Mouse (Mus musculus): ENCODE measurements around the gene Ppp2r2c. TPM values are rescaled to one million over a fixed set of nuclear protein-coding genes. Genes with fewer than 3 reads are reported as not detected.
"Not testable (repeated sequence)": the region's sequence is repeated elsewhere in the genome, so short reads cannot be mapped to it uniquely, and the experiment has no call there.

Ppp2r2c gene
- polyA plus RNA-seq, 1 experiment from 2014 or later, result not detected

DNA sequence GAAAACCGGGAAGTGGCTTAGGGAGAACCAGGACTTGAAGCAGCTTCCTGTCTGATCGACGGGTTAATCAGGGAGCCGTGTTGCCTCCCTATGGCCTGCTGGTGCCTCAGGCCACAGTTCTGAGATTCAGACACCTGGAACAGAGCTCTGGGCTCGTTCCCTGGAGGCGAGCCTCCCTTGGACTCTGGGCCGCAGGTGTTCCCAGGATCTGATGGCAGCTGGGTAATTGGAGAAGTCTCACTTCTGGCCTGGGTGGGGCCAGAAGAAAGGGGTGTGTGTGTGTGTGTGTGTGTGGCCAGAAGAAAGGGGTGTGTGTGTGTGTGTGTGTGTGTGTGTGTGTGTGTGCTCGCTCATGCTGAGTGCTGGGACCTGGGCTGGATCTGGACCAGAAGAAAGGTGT is 65.1 kb downstream of the Ppp2r2c start:
- no peak overlapping the region for H3K27ac ChIP-seq (replicated peaks in 1 of 2; ENCODE audit: control insufficient read depth in 1 of 2, insufficient read depth in 1 of 2, low read depth in 2 of 2, low read length in 2 of 2)
- H3K36me3 ChIP-seq (ENCODE audit: control insufficient read depth, insufficient read depth, low read length), result no peaks in the 10 kb centered on the region
- no peak for ATAC-seq (ENCODE audit: insufficient number of reproducible peaks, insufficient read depth, low FRiP score, low read depth)
- WGBS, result 61% methylated on average over 7 of the region's 8 CpGs
- peaks cover 15 to 19% of the 10 kb centered on the region in 2 experiments for H3K4me1 ChIP-seq (ENCODE audit: control insufficient read depth in 2 of 2, insufficient read depth in 2 of 2, low read length in 2 of 2)
- H3K9ac ChIP-seq (ENCODE audit: low read length), result no peak overlapping the region
- no peaks in the 10 kb centered on the region for H3K9me3 ChIP-seq (ENCODE audit: control insufficient read depth, low read length)
- no peak overlapping the region for H3K4me3 ChIP-seq (ENCODE audit: control insufficient read depth in 1 of 2, insufficient read depth in 1 of 2, low read depth in 1 of 2, low read length in 2 of 2)
- H3K4me2 ChIP-seq (ENCODE audit: low read length), result no peak overlapping the region
- no peaks in the 10 kb centered on the region for H3K27me3 ChIP-seq (ENCODE audit: control insufficient read depth, insufficient read depth, low read length)

DNA sequence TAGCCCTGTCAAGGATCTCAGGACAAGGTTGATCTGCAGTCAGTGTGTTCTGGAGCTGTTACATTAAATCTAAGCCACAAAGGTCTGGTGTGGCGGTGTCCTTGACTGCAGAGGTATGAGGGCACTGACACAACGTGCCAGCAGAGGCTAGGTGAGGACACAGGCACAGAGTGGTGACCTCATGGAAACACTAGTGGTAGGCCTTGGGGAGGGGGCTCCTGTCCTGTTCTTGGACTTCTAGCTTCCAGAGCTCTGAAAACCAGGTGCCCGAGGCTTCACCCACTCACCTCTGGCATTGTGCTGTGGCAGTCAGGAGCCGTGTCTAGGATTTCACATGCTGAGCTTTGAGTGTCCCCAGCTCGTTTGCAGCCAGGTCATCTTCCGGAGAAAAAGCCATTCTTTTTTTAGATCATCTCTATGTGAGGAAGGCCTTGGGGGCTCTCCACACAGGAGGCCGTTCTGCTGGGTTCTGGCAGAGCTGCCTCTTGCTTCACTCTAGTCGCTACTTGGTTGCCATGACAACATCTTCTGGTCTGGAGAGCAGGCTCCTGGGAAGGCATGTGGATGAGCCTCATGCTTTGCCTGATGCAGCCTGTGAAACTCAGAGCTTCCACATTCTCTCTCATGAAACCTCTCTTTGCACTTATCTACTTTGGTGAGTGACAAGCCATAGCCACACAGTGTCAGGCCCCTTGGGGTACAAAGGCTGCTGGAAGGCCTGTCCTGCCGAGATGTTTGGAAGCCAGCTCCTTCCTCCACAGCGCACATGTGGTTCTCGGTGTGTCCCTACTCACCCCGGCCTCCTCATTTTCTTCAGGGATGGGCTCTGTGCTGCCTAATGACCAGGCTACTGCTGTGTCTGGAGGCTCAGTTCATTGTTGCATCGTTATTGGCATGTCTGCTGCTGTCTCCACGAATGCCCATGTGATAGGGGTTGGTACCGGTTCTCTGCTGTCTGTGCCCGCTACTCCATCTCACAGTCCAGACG is 67.5 kb downstream of the Ppp2r2c start:
- 40% methylated on average over 17 of the region's 17 CpGs for WGBS
- Histone ChIP-seq H3K36me3 (ENCODE audit: control insufficient read depth, insufficient read depth, low read length) (no peaks in the 10 kb centered on the region), H3K4me2 (ENCODE audit: low read length) (no peak overlapping the region), H3K4me3 (ENCODE audit: control insufficient read depth in 1 of 2, insufficient read depth in 1 of 2, low read depth in 1 of 2, low read length in 2 of 2) (no peak overlapping the region), H3K27me3 (ENCODE audit: control insufficient read depth, insufficient read depth, low read length) (no peaks in the 10 kb centered on the region), H3K4me1 (ENCODE audit: control insufficient read depth in 2 of 2, insufficient read depth in 2 of 2, low read length in 2 of 2) (peaks cover 15 to 19% of the 10 kb centered on the region in 2 experiments), H3K9ac (ENCODE audit: low read length) (no peak overlapping the region), H3K9me3 (ENCODE audit: control insufficient read depth, low read length) (no peaks in the 10 kb centered on the region), H3K27ac (replicated peaks in 1 of 2; ENCODE audit: control insufficient read depth in 1 of 2, insufficient read depth in 1 of 2, low read depth in 2 of 2, low read length in 2 of 2) (peak overlapping the region; percentile 4 to 24; a peak in 1 of 4 replicates)
- ATAC-seq (ENCODE audit: insufficient number of reproducible peaks, insufficient read depth, low FRiP score, low read depth), result no peak

DNA sequence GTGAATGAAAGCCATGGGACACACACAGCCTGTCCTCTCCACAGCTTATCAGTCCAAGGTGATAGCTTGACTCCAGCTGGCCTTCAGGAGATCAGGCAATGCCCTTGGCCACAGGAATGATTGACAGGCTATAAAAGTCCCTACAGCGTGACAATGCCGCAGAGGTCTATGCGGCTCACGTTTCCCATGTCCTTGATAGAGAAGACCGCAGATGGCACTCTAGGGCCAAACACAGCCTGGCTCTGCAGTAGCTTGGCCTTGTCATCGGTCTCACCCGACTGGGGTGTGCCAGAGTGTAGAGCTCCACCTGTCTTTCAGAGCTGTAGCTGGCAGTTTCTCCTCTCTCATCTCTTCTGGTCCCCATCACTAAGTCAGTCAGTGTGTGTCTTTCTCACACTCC is 68.2 kb downstream of the Ppp2r2c start:
- Histone ChIP-seq H3K4me1 (ENCODE audit: control insufficient read depth in 2 of 2, insufficient read depth in 2 of 2, low read length in 2 of 2) (peaks cover 15 to 19% of the 10 kb centered on the region in 2 experiments), H3K36me3 (ENCODE audit: control insufficient read depth, insufficient read depth, low read length) (no peaks in the 10 kb centered on the region), H3K27ac (replicated peaks in 1 of 2; ENCODE audit: control insufficient read depth in 1 of 2, insufficient read depth in 1 of 2, low read depth in 2 of 2, low read length in 2 of 2) (no peak overlapping the region), H3K27me3 (ENCODE audit: control insufficient read depth, insufficient read depth, low read length) (no peaks in the 10 kb centered on the region), H3K4me3 (ENCODE audit: control insufficient read depth in 1 of 2, insufficient read depth in 1 of 2, low read depth in 1 of 2, low read length in 2 of 2) (no peak overlapping the region), H3K9me3 (ENCODE audit: control insufficient read depth, low read length) (no peaks in the 10 kb centered on the region), H3K9ac (ENCODE audit: low read length) (no peak overlapping the region), H3K4me2 (ENCODE audit: low read length) (no peak overlapping the region)
- 39% methylated on average over 7 of the region's 7 CpGs for WGBS
- ATAC-seq (ENCODE audit: insufficient number of reproducible peaks, insufficient read depth, low FRiP score, low read depth), result peak; percentile 21; the same call in 1 of the 2 replicates

DNA sequence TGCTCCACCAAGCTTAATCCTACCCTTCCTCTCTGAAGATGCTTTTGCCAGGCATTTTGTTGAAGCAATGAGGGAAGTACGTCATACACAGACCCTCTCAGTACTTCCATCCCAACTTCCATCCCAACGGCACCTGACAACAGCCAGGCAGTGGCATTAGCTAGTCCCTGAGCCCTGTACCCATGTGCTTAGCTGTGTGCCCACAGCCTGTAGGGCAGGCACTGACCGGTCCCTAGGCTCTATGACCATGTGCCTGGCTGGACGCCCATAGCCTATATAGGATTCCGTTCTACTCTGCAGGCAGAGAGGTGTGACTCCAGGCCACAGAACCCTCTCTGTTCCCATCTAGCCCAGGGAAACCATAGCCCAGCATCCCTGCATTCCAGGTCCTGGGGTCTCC is 69.7 kb downstream of the Ppp2r2c start:
- H3K36me3 ChIP-seq (ENCODE audit: control insufficient read depth, insufficient read depth, low read length), result no peaks in the 10 kb centered on the region
- ATAC-seq (ENCODE audit: insufficient number of reproducible peaks, insufficient read depth, low FRiP score, low read depth), result no peak

DNA sequence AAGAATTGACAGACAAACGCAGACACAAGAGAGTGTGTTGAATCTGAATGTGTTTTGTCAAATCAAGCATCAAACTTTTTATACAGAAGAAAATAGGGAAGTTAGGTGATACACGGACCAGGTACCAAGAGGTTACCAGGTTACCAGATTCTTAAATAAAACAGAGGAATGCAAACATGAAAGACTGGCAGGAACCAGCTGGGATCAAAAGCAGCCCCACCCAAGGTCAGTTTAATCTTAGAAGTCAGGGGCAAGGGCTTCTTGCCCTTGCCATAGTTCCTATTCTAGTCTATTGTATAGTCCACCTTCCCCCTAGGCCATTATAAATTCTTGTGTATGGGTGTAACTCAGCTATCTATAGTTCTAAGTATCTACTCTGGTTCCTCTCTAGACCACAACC is 70.7 kb downstream of the Ppp2r2c start:
- H3K27ac ChIP-seq (replicated peaks in 1 of 2; ENCODE audit: control insufficient read depth in 1 of 2, insufficient read depth in 1 of 2, low read depth in 2 of 2, low read length in 2 of 2), result not testable (repeated sequence)

More for the DNA sequence above, 69.7 kb downstream of the Ppp2r2c start:
- H3K9ac ChIP-seq (ENCODE audit: low read length), result no peak overlapping the region
- no peaks in the 10 kb centered on the region for H3K27me3 ChIP-seq (ENCODE audit: control insufficient read depth, insufficient read depth, low read length)
- 92% methylated on average over 5 of the region's 5 CpGs for WGBS
- H3K27ac ChIP-seq (replicated peaks in 1 of 2; ENCODE audit: control insufficient read depth in 1 of 2, insufficient read depth in 1 of 2, low read depth in 2 of 2, low read length in 2 of 2), result no peak overlapping the region
- no peak overlapping the region for H3K4me2 ChIP-seq (ENCODE audit: low read length)
- no peaks in the 10 kb centered on the region for H3K9me3 ChIP-seq (ENCODE audit: control insufficient read depth, low read length)
- no peak overlapping the region for H3K4me3 ChIP-seq (ENCODE audit: control insufficient read depth in 1 of 2, insufficient read depth in 1 of 2, low read depth in 1 of 2, low read length in 2 of 2)
- peaks cover 15 to 19% of the 10 kb centered on the region in 2 experiments for H3K4me1 ChIP-seq (ENCODE audit: control insufficient read depth in 2 of 2, insufficient read depth in 2 of 2, low read length in 2 of 2)

DNA sequence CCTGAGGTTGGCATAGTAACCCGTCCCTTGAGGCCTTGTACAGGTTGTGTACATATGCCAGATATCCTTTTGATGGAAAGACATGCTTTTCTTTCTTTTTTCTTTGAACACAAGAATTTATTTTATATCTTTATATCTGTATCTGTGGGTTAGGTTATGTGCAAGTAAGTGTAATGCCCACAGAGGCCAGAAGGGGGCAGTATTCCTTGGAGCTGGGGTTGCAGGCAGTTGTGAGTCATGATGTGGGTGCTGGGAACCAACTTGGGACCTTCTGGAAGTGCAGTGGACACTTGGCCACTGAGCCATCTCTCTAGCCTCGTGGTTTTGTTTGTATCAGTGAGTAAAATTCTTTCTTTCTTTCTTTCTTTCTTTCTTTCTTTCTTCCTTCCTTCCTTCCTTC is 74.1 kb downstream of the Ppp2r2c start:
- H3K36me3 ChIP-seq (ENCODE audit: control insufficient read depth, insufficient read depth, low read length), result no peaks in the 10 kb centered on the region
- ATAC-seq (ENCODE audit: insufficient number of reproducible peaks, insufficient read depth, low FRiP score, low read depth), result no peak
- no peak overlapping the region for H3K9ac ChIP-seq (ENCODE audit: low read length)
- H3K4me2 ChIP-seq (ENCODE audit: low read length), result no peak overlapping the region
- H3K27me3 ChIP-seq (ENCODE audit: control insufficient read depth, insufficient read depth, low read length), result no peaks in the 10 kb centered on the region
- WGBS, result 87% methylated on average over 2 of the region's 2 CpGs
- H3K9me3 ChIP-seq (ENCODE audit: control insufficient read depth, low read length), result no peaks in the 10 kb centered on the region
- H3K27ac ChIP-seq (replicated peaks in 1 of 2; ENCODE audit: control insufficient read depth in 1 of 2, insufficient read depth in 1 of 2, low read depth in 2 of 2, low read length in 2 of 2), result no peak overlapping the region
- no peaks in the 10 kb centered on the region for H3K4me1 ChIP-seq (ENCODE audit: control insufficient read depth in 2 of 2, insufficient read depth in 2 of 2, low read length in 2 of 2)
- no peak overlapping the region for H3K4me3 ChIP-seq (ENCODE audit: control insufficient read depth in 1 of 2, insufficient read depth in 1 of 2, low read depth in 1 of 2, low read length in 2 of 2)

More for the DNA sequence above, 70.7 kb downstream of the Ppp2r2c start:
- 77% methylated on average over 2 of the region's 2 CpGs for WGBS
- not testable (repeated sequence) for H3K27me3 ChIP-seq (ENCODE audit: control insufficient read depth, insufficient read depth, low read length); H3K4me3 ChIP-seq (ENCODE audit: control insufficient read depth in 1 of 2, insufficient read depth in 1 of 2, low read depth in 1 of 2, low read length in 2 of 2); H3K4me2 ChIP-seq (ENCODE audit: low read length); ATAC-seq (ENCODE audit: insufficient number of reproducible peaks, insufficient read depth, low FRiP score, low read depth); H3K9ac ChIP-seq (ENCODE audit: low read length); H3K9me3 ChIP-seq (ENCODE audit: control insufficient read depth, low read length); H3K36me3 ChIP-seq (ENCODE audit: control insufficient read depth, insufficient read depth, low read length)
- H3K4me1 ChIP-seq (ENCODE audit: control insufficient read depth in 2 of 2, insufficient read depth in 2 of 2, low read length in 2 of 2), result peaks cover 15 to 19% of the 10 kb centered on the region in 2 experiments

DNA sequence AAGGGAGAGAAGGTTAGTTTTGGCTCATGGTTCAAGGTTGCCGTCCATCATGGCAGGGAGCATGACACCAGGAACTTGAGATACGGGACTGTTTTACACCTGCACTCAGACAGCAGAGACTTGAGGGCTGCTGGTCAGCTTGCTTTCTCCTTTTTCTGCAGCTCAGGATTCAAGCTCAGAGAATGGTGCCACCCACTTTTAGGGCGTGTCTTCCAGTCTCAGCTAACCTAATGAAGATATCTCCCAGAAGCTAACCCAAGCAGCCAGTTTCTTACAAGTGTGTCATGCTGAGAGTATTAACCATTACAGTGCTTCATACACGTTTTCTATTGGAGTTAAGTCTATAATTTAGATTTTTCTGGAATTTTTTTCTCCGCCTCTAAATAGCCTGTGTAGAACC is 76.2 kb downstream of the Ppp2r2c start:
- no peaks in the 10 kb centered on the region for H3K9me3 ChIP-seq (ENCODE audit: control insufficient read depth, low read length)
- no peak overlapping the region for H3K27ac ChIP-seq (replicated peaks in 1 of 2; ENCODE audit: control insufficient read depth in 1 of 2, insufficient read depth in 1 of 2, low read depth in 2 of 2, low read length in 2 of 2)
- H3K36me3 ChIP-seq (ENCODE audit: control insufficient read depth, insufficient read depth, low read length), result no peaks in the 10 kb centered on the region
- H3K27me3 ChIP-seq (ENCODE audit: control insufficient read depth, insufficient read depth, low read length), result peaks cover 3% of the 10 kb centered on the region; the same call in 1 of the 2 replicates
- H3K4me1 ChIP-seq (ENCODE audit: control insufficient read depth in 2 of 2, insufficient read depth in 2 of 2, low read length in 2 of 2), result no peaks in the 10 kb centered on the region
- no peak overlapping the region for H3K4me2 ChIP-seq (ENCODE audit: low read length)
- 55% methylated on average over 5 of the region's 5 CpGs for WGBS
- no peak for ATAC-seq (ENCODE audit: insufficient number of reproducible peaks, insufficient read depth, low FRiP score, low read depth)
- H3K4me3 ChIP-seq (ENCODE audit: control insufficient read depth in 1 of 2, insufficient read depth in 1 of 2, low read depth in 1 of 2, low read length in 2 of 2), result no peak overlapping the region
- no peak overlapping the region for H3K9ac ChIP-seq (ENCODE audit: low read length)
